Mouse (Mus musculus) neural tube, embryonic 13.5 days (tissue): ENCODE data around the gene Bhlha15. TPM values are rescaled to one million over a fixed set of nuclear protein-coding genes. Genes with fewer than 3 reads are reported as not detected.
A peak's percentile ranks its signal among the peaks of the same experiment; 100 is the strongest.

Experiments used
- ATAC-seq: fragments of 200-750 bp; cut with Nextera tagmentation; 2 replicates; pipeline ENCODE4 v1.8.0; 2017; ENCODE audit warnings: low read depth, mild to moderate bottlenecking, moderate TSS enrichment, moderate library complexity
- H3K27ac ChIP-seq: fragments of 300-500 bp; sonication (generic); replicated peaks from 2 replicates; pipeline ENCODE4 v1.5.1; 2015; ENCODE audit warnings: moderate library complexity, mild to moderate bottlenecking, inconsistent platforms
- H3K27me3 ChIP-seq: fragments of 300-500 bp; sonication (generic); 2 replicates; pipeline ENCODE4 v1.6.1; 2015; ENCODE audit warnings: mild to moderate bottlenecking, inconsistent platforms
- H3K36me3 ChIP-seq: fragments of 300-500 bp; sonication (generic); 2 replicates; pipeline ENCODE4 v1.6.1; 2015; ENCODE audit warnings: mild to moderate bottlenecking, inconsistent platforms
- H3K4me1 ChIP-seq: fragments of 300-500 bp; sonication (generic); replicated peaks from 2 replicates; pipeline ENCODE4 v1.6.1; 2015; ENCODE audit warnings: inconsistent platforms
- H3K4me2 ChIP-seq: fragments of 300-500 bp; sonication (generic); 2 replicates; pipeline ENCODE4 v1.6.1; 2015; ENCODE audit warnings: inconsistent platforms, mild to moderate bottlenecking, moderate library complexity
- H3K4me3 ChIP-seq: fragments of 300-500 bp; sonication (generic); 2 replicates; pipeline ENCODE4 v1.5.1; 2015; ENCODE audit warnings: mild to moderate bottlenecking, inconsistent platforms
- H3K9ac ChIP-seq: fragments of 300-500 bp; sonication (generic); 2 replicates; pipeline ENCODE4 v1.6.1; 2015; ENCODE audit warnings: moderate library complexity, mild to moderate bottlenecking, inconsistent platforms
- H3K9me3 ChIP-seq: fragments of 300-500 bp; sonication (generic); 2 replicates; pipeline ENCODE4 v1.6.1; 2016; ENCODE audit warnings: inconsistent platforms
- WGBS: fragments of 180-500 bp; shearing (Covaris S2); methylation state at CpG from one replicate; pipeline ENCODE4 v1.1.7; 2015; 5-methylcytosine and 5-hydroxymethylcytosine counted together
- polyA plus RNA-seq: library from polyadenylated mRNA; unstranded; fragments of >200 nt; fragmentation: Nextera tagmentation; extraction: Ambion mirVana; gene quantifications from 2 replicates; pipeline ENCODE4 v1.2.1, GENCODE M21; 2015

Bhlha15 gene
- polyA plus RNA-seq, 1 experiment from 2014 or later: 0.21 TPM

GRCm38 (mm10) chr5:144221305-144221704 is 31.2 kb downstream of the Bhlha15 start:
- Histone ChIP-seq H3K9me3 (no peaks in the 10 kb centered on the region), H3K36me3 (peaks cover 26% of the 10 kb centered on the region), H3K9ac (no peak overlapping the region), H3K4me3 (no peak overlapping the region), H3K4me1 (peaks cover 44% of the 10 kb centered on the region), H3K27me3 (no peaks in the 10 kb centered on the region), H3K4me2 (no peak overlapping the region), H3K27ac (no peak overlapping the region)
- ATAC-seq: no peak
- 82% methylated on average over 4 of the region's 4 CpGs for WGBS

DNA sequence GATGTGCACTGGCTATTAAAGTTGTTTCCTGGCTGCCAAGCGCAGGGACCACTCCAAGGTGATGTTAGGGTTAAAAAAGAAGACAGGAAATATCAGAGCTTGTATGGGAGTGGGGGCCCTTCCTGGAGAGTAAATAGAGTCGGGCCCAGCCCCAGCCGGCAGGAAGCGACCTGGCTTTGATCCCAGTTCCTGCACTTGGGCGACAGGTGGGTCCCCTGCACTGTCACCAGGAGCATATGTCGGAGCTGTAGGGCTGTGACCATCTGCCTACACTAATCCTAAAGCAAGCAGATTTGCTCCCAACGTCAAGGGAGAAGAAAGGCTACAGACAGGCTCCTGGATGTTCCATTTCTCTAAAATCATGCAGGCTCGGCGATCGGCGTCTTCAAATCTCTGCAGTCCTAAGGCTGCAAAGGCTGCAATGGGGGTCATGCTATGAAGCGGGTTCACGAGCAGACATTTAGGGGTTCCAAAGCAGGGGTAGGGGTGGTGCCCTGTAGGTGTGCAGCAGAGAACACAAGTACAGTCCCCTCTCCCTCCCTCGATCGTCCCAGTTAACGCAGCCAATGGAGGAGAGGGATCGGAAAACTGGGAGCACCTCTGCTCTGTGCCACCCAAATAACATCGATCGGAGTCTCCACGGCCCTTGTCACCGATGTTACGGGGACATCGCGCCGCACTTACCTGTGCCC is 32.9 kb downstream of the Bhlha15 start:
- Histone ChIP-seq H3K27me3 (no peaks in the 10 kb centered on the region), H3K27ac (0 out of 2 replicates have a peak overlapping the region, but pooled peaks have one; percentile 66), H3K4me3 (peak overlapping the region; percentile 82), H3K9me3 (no peaks in the 10 kb centered on the region), H3K36me3 (peaks cover 11% of the 10 kb centered on the region), H3K9ac (peak overlapping the region; percentile 87), H3K4me1 (peaks cover 44% of the 10 kb centered on the region), H3K4me2 (peak overlapping the region; percentile 92)
- 3% methylated on average over 25 of the region's 25 CpGs for WGBS
- peak; percentile 74 for ATAC-seq

DNA sequence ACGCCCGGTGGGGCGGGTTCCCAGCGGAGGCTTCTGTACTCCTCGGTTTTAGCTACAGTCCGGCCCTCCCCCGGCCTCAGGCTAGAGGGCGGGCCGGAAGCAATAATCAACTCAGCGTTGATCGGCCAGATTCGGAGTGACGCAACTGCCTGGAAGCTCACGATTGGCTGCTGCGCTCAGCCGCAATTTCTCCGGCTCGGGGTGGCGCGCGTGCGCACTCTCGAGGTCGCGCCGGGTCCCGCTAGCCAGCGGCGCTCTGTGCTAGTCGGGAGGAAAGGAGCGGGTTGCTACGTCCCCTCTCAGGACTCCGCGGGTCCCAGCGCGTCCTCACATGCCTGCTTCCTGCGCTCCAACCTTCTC is 33.4 kb downstream of the Bhlha15 start, which contains the start of gene Tecpr1:
Gene Tecpr1, minus strand, starts transcription at position 113 of the 360 bp plus-strand sequence.
- under 1% methylated on average over 32 of the region's 37 CpGs for WGBS
- Histone ChIP-seq H3K4me2 (peak within 1 kb of the TSS; percentile 92), H3K27ac (peak within 1 kb of the TSS; percentile 84), H3K4me1 (peaks cover 44% of the 10 kb centered on the region), H3K9ac (peak within 1 kb of the TSS; percentile 87), H3K9me3 (no peaks in the 10 kb centered on the region), H3K36me3 (peaks cover 6% of the 10 kb centered on the region), H3K27me3 (no peaks in the 10 kb centered on the region), H3K4me3 (peak within 1 kb of the TSS; percentile 82)
- peak; percentile 98 for ATAC-seq

DNA sequence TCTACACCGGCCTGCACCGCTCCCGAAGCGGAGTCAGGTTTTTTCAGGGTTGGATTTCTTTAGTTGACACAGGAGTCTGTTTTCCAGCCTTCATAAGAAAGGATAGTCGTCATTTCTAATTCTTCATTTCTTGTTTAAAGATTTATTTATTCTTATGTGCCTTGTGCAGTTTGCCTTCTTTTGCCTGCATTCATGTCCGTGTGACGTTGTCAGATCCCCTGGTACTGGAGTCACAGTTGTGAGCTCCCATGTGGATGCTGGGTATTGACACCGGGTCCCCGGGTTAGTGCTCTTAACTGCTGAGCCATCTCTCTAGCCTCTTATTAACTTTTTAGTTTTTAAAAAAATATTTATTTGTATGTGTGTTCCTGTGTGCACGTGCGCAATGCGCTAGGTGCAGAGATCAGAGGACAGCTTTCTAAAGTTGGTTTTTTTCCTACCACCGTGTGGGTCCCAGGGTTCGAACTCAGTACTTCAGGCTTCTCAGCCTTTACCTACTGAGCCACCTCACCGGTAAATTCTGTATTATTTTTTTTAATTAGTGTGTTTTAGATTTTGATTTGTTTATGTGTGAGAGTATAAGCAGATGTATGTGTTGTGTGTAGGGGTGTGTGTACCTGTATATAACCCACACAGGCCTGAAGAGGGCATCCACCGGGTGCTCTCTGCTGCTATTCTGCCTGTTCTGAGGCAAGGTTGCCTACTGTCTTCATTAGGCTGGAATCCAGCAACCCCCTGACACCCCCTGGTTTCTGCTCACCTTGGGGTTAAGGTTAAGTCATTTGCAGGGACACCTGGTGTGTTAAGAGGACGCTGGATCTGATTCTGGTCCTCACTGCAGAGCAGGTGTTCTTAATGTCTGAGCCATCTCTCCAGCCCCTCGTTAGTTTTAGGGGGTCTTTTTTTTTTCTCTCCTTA is 34.1 kb downstream of the Bhlha15 start:
- WGBS: 24% methylated on average over 18 of the region's 18 CpGs
- peaks cover 41% of the 10 kb centered on the region for H3K4me1 ChIP-seq
- H3K4me2 ChIP-seq: peak overlapping the region; percentile 92
- peak overlapping the region; percentile 82 for H3K4me3 ChIP-seq
- peak; percentile 41; the same call in 1 of the 2 replicates for ATAC-seq
- no peaks in the 10 kb centered on the region for H3K27me3 ChIP-seq
- peaks cover under 1% of the 10 kb centered on the region; the same call in 1 of the 2 replicates for H3K36me3 ChIP-seq
- peak overlapping the region; percentile 84 for H3K27ac ChIP-seq
- no peaks in the 10 kb centered on the region for H3K9me3 ChIP-seq
- H3K9ac ChIP-seq: peak overlapping the region; percentile 87

- H3K4me2 ChIP-seq: no peak overlapping the region
- no peak overlapping the region for H3K4me3 ChIP-seq
- 29% methylated on average over 11 of the region's 11 CpGs for WGBS
- no peak overlapping the region for H3K9ac ChIP-seq
- H3K27ac ChIP-seq: no peak overlapping the region
- H3K9me3 ChIP-seq: no peaks in the 10 kb centered on the region
- H3K27me3 ChIP-seq: no peaks in the 10 kb centered on the region
- peaks cover 27% of the 10 kb centered on the region for H3K4me1 ChIP-seq
- no peaks in the 10 kb centered on the region for H3K36me3 ChIP-seq
- no peak for ATAC-seq
Observed at GRCm38 (mm10) chr5:144226220-144226619, 36.1 kb downstream of the Bhlha15 start.

GRCm38 (mm10) chr5:144230216-144230615 is 40.1 kb downstream of the Bhlha15 start:
- Histone ChIP-seq H3K36me3 (no peaks in the 10 kb centered on the region), H3K9me3 (no peaks in the 10 kb centered on the region), H3K27ac (no peak overlapping the region), H3K27me3 (no peaks in the 10 kb centered on the region), H3K4me3 (no peak overlapping the region), H3K9ac (no peak overlapping the region), H3K4me1 (no peaks in the 10 kb centered on the region), H3K4me2 (no peak overlapping the region)
- ATAC-seq: no peak
- WGBS: 90% methylated on average over 7 of the region's 7 CpGs

DNA sequence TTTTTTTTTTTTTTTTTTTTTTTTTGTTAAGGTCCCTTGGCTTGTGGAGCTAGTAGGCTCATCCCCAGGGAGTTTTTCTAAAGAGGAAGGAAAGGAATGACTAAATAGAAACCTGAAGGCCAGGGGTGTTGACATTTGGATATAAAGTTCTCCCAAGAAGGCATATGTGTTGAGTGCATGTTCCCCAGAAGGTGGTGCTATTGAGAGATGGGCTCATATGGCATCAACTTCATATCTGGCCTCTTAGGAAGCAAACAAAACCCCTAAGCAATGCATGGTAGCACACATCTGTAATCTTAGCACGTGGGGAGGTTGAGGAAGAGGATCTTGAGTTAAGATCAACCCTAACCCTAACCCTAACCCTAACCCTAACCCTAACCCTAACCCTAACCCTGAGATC is 41.3 kb downstream of the Bhlha15 start:
- no peak overlapping the region for H3K9ac ChIP-seq
- no peak overlapping the region for H3K4me3 ChIP-seq
- no peak overlapping the region for H3K4me2 ChIP-seq
- no peaks in the 10 kb centered on the region for H3K4me1 ChIP-seq
- no peak overlapping the region for H3K27ac ChIP-seq
- no peaks in the 10 kb centered on the region for H3K36me3 ChIP-seq
- H3K9me3 ChIP-seq: no peaks in the 10 kb centered on the region
- WGBS: 83% methylated on average over 1 of the region's 1 CpGs
- ATAC-seq: no peak
- H3K27me3 ChIP-seq: no peaks in the 10 kb centered on the region

DNA sequence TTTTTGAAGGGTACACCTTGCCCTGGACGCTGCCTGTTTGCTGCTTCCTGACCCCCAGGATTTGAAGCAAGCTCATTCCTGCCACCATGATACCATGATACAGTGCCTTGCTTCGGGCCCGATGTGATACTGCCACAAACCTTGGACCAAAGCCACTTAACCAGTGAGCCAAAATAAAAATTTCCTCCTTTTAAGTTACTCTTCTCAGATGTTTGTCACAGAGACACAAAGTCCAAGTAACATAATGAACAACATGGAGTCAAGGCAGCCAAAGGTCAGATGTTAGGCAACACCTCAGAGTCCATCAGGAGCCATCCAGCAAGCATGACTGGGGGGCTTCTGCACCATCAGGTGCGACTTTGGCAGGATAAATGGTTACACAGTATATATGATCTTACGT is 42.4 kb downstream of the Bhlha15 start:
- WGBS: 84% methylated on average over 5 of the region's 5 CpGs
- H3K4me1 ChIP-seq: no peaks in the 10 kb centered on the region
- no peak overlapping the region for H3K27ac ChIP-seq
- no peak overlapping the region for H3K9ac ChIP-seq
- H3K4me2 ChIP-seq: no peak overlapping the region
- no peak overlapping the region for H3K4me3 ChIP-seq
- H3K27me3 ChIP-seq: no peaks in the 10 kb centered on the region
- H3K36me3 ChIP-seq: no peaks in the 10 kb centered on the region
- no peak for ATAC-seq
- H3K9me3 ChIP-seq: no peaks in the 10 kb centered on the region

DNA sequence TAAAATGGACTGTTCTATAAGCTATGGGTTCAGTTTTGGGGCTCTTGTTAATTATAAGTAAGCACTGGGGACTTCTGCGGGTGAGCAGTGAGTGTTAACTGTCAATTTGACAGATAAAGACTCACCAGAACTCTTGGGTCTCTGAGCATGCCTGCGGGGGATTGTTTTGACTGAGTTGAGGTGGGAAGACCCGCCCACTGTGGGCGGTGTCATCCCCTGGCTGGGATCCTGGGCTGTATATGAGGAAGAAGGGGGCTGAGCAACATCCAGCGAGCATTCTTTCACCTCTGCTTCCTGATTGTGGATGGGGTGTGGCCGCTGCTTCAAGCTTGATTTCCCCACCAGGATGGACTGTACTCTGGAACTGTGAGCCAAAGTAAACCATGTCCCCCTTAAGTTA is 44.1 kb downstream of the Bhlha15 start:
- Histone ChIP-seq H3K27me3 (no peaks in the 10 kb centered on the region), H3K9ac (no peak overlapping the region), H3K4me1 (no peaks in the 10 kb centered on the region), H3K36me3 (no peaks in the 10 kb centered on the region), H3K27ac (no peak overlapping the region), H3K4me3 (no peak overlapping the region), H3K4me2 (no peak overlapping the region), H3K9me3 (no peaks in the 10 kb centered on the region)
- ATAC-seq: no peak
- WGBS: 81% methylated on average over 6 of the region's 6 CpGs

DNA sequence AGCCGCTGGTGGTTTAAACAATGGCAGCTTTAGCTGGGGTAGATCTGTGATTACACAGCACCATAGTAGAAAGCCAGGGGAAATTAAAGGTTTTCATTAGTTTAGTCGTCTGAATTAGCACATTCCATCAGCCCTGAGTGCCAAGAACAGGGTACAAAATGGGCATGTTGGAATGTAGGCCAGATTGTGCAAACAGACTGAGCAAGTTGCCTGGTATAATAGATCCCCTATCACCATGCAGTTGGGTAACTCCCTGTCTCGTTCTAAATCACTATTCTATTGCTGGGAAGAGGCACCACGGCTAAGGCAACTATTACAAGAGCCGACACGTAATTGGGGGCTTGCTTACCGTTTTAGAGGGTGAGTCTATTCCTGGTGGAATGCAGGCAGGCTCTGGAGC is 44.6 kb downstream of the Bhlha15 start:
- Histone ChIP-seq H3K27ac (no peak overlapping the region), H3K4me3 (no peak overlapping the region), H3K9ac (no peak overlapping the region), H3K4me1 (no peaks in the 10 kb centered on the region), H3K36me3 (no peaks in the 10 kb centered on the region), H3K4me2 (no peak overlapping the region), H3K9me3 (no peaks in the 10 kb centered on the region), H3K27me3 (no peaks in the 10 kb centered on the region)
- ATAC-seq: no peak
- 82% methylated on average over 7 of the region's 7 CpGs for WGBS

DNA sequence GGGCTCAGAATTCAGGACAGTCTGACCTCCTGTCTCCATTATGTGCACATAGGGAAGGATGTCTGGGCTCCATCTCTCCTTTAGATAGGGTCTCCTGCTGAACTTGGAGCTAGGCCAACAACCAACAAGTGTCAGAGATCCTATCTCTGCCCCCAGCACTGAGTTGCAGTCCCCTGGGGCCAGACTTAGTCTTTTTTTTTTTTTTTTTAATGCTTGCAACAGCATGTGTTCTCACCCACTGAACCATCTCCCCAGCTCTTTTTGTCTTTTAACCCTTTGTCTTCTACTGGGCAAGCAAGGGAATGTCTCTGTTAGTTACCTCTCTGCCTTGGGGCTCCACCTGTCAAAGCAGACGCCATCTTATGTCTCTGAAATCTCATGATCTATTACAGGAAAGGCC is 48.9 kb downstream of the Bhlha15 start:
- Histone ChIP-seq H3K9ac (no peak overlapping the region), H3K4me3 (no peak overlapping the region), H3K4me1 (no peaks in the 10 kb centered on the region), H3K4me2 (no peak overlapping the region), H3K27me3 (no peaks in the 10 kb centered on the region), H3K27ac (no peak overlapping the region), H3K36me3 (no peaks in the 10 kb centered on the region), H3K9me3 (no peaks in the 10 kb centered on the region)
- no peak for ATAC-seq
- WGBS: 83% methylated on average over 1 of the region's 1 CpGs
